Mouse (Mus musculus) MEL (cell line): ENCODE results near the gene 1700025F22Rik.

Experiments used
- BHLHE40 ChIP-seq: IDR thresholded peaks from 2 replicates; pipeline ENCODE4 v1.6.1; 2012; ENCODE audit warnings: low read depth, mild to moderate bottlenecking, inconsistent platforms, low read length, improper control_type of control experiment, borderline replicate concordance
- CTCF ChIP-seq, 3 experiments: IDR thresholded peaks in 2 of 3; conservative IDR thresholded peaks in 1 of 3; 2 replicates each; pipeline ENCODE4 v1.5.1; 2011 to 2012; ENCODE audit warnings: low read length in 3 of 3, low read depth in 2 of 3, mild to moderate bottlenecking in 2 of 3, improper control_type of control experiment in 1 of 3, inconsistent platforms in 1 of 3, mixed read lengths in 1 of 3, moderate library complexity in 1 of 3; ENCODE audit not compliant: control insufficient read depth in 1 of 3, insufficient read depth in 1 of 3, poor library complexity in 1 of 3, severe bottlenecking in 1 of 3
- EP300 ChIP-seq, 2 experiments: IDR thresholded peaks; 2 replicates each; pipeline ENCODE4 v1.6.1; 2011; ENCODE audit warnings: improper control_type of control experiment in 2 of 2, low read length in 2 of 2, low read depth in 1 of 2, mild to moderate bottlenecking in 1 of 2
- HCFC1 ChIP-seq: IDR thresholded peaks from 2 replicates; pipeline ENCODE4 v1.6.1; 2012; ENCODE audit warnings: low read depth, mild to moderate bottlenecking, inconsistent platforms, low read length, improper control_type of control experiment, moderate library complexity
- MAZ ChIP-seq: IDR thresholded peaks from 2 replicates; pipeline ENCODE4 v1.6.1; 2012; ENCODE audit warnings: low read depth, mild to moderate bottlenecking, inconsistent platforms, low read length, improper control_type of control experiment
- POLR2A ChIP-seq, 2 experiments: IDR thresholded peaks; 2 replicates each; pipeline ENCODE4 v1.6.1; 2011 to 2012; ENCODE audit warnings: low read length in 2 of 2, mild to moderate bottlenecking in 2 of 2, control low read depth in 1 of 2, improper control_type of control experiment in 1 of 2, low read depth in 1 of 2, moderate library complexity in 1 of 2; ENCODE audit not compliant: control insufficient read depth in 1 of 2, insufficient read depth in 1 of 2, poor library complexity in 1 of 2
- POLR2AphosphoS5 ChIP-seq: IDR thresholded peaks from 2 replicates; pipeline ENCODE4 v1.6.1; 2012; ENCODE audit warnings: low read depth, borderline replicate concordance, mild to moderate bottlenecking, inconsistent platforms, low read length, moderate library complexity, mixed read lengths
- RAD21 ChIP-seq: IDR thresholded peaks from 2 replicates; pipeline ENCODE4 v1.6.1; 2011; ENCODE audit warnings: mild to moderate bottlenecking, low read depth, low read length, improper control_type of control experiment
- USF2 ChIP-seq, 2 experiments: IDR thresholded peaks; 2 replicates each; pipeline ENCODE4 v1.6.1; 2011 to 2012; ENCODE audit warnings: improper control_type of control experiment in 2 of 2, low read length in 2 of 2, borderline replicate concordance in 1 of 2, inconsistent platforms in 1 of 2, low read depth in 1 of 2, mild to moderate bottlenecking in 1 of 2; ENCODE audit not compliant: insufficient read depth in 1 of 2
- ZMIZ1 ChIP-seq: IDR thresholded peaks from 2 replicates; pipeline ENCODE4 v1.6.1; 2012; ENCODE audit warnings: low read depth, mild to moderate bottlenecking, inconsistent platforms, low read length, improper control_type of control experiment, moderate library complexity

GRCm38 (mm10) chr19:11134852-11135251, 30.3 kb downstream of the 1700025F22Rik start:
- TF ChIP-seq USF2 (IDR thresholded peaks at IDR 0.05; ENCODE audit: borderline replicate concordance in 1 of 2, insufficient read depth in 1 of 2, low read depth in 1 of 2, low read length in 2 of 2) (no peak), POLR2AphosphoS5 (no peak), CTCF (IDR thresholded peaks at IDR 0.05 in 2 of 3, conservative IDR thresholded peaks at IDR 0.05 in 1 of 3; ENCODE audit: control insufficient read depth in 1 of 3, insufficient read depth in 1 of 3, low read depth in 2 of 3, low read length in 3 of 3, poor library complexity in 1 of 3, severe bottlenecking in 1 of 3) (no peak), HCFC1 (no peak), EP300 (IDR thresholded peaks at IDR 0.05; ENCODE audit: low read depth in 1 of 2, low read length in 2 of 2) (no peak), POLR2A (IDR thresholded peaks at IDR 0.05; ENCODE audit: control insufficient read depth in 1 of 2, insufficient read depth in 1 of 2, low read depth in 1 of 2, low read length in 2 of 2, poor library complexity in 1 of 2) (no peak), BHLHE40 (no peak), ZMIZ1 (no peak), RAD21 (no peak), MAZ (no peak)
